Mouse (Mus musculus) embryonic facial prominence, embryonic 13.5 days (tissue): ENCODE measurements around the gene Cops7a. TPM values are rescaled to one million over a fixed set of nuclear protein-coding genes. Genes with fewer than 3 reads are reported as not detected.

Experiments used
- ATAC-seq: fragments of 200-750 bp; cut with Nextera tagmentation; 2 replicates; pipeline ENCODE4 v1.8.0; 2017; ENCODE audit warnings: low read depth; ENCODE audit not compliant: insufficient number of reproducible peaks, insufficient read depth, low FRiP score, low TSS enrichment
- H3K27ac ChIP-seq: fragments of 300-500 bp; sonication (generic); 2 replicates; pipeline ENCODE4 v1.5.1; 2015; ENCODE audit warnings: moderate library complexity, mild to moderate bottlenecking, inconsistent platforms
- H3K27me3 ChIP-seq: fragments of 300-500 bp; sonication (generic); 2 replicates; pipeline ENCODE4 v1.6.1; 2015; ENCODE audit warnings: mild to moderate bottlenecking, inconsistent platforms
- H3K36me3 ChIP-seq: fragments of 300-500 bp; sonication (generic); 2 replicates; pipeline ENCODE4 v1.6.1; 2015; ENCODE audit warnings: mild to moderate bottlenecking, inconsistent platforms
- H3K4me1 ChIP-seq: fragments of 300-500 bp; sonication (generic); 2 replicates; pipeline ENCODE4 v1.6.1; 2015; ENCODE audit warnings: inconsistent platforms
- H3K4me2 ChIP-seq: fragments of 300-500 bp; sonication (generic); 2 replicates; pipeline ENCODE4 v1.6.1; 2015; ENCODE audit warnings: moderate library complexity, mild to moderate bottlenecking, inconsistent platforms
- H3K4me3 ChIP-seq: fragments of 300-500 bp; sonication (generic); 2 replicates; pipeline ENCODE4 v1.5.1; 2015; ENCODE audit warnings: mild to moderate bottlenecking, inconsistent platforms
- H3K9ac ChIP-seq: fragments of 300-500 bp; sonication (generic); 2 replicates; pipeline ENCODE4 v1.6.1; 2015; ENCODE audit warnings: mild to moderate bottlenecking, inconsistent platforms
- H3K9me3 ChIP-seq: fragments of 300-500 bp; sonication (generic); 2 replicates; pipeline ENCODE4 v1.6.1; 2016; ENCODE audit warnings: inconsistent platforms
- WGBS: fragments of 180-500 bp; shearing (Covaris S2); methylation state at CpG from one replicate; pipeline ENCODE4 v1.1.7; 2015; ENCODE audit warnings: mixed read lengths; 5-methylcytosine and 5-hydroxymethylcytosine counted together
- polyA plus RNA-seq: library from polyadenylated mRNA; unstranded; fragments of >200 nt; fragmentation: Nextera tagmentation; extraction: Ambion mirVana; gene quantifications from 2 replicates; pipeline ENCODE4 v1.2.1, GENCODE M21; 2015

The Cops7a gene
- polyA plus RNA-seq, 1 experiment from 2014 or later = 138 TPM

DNA sequence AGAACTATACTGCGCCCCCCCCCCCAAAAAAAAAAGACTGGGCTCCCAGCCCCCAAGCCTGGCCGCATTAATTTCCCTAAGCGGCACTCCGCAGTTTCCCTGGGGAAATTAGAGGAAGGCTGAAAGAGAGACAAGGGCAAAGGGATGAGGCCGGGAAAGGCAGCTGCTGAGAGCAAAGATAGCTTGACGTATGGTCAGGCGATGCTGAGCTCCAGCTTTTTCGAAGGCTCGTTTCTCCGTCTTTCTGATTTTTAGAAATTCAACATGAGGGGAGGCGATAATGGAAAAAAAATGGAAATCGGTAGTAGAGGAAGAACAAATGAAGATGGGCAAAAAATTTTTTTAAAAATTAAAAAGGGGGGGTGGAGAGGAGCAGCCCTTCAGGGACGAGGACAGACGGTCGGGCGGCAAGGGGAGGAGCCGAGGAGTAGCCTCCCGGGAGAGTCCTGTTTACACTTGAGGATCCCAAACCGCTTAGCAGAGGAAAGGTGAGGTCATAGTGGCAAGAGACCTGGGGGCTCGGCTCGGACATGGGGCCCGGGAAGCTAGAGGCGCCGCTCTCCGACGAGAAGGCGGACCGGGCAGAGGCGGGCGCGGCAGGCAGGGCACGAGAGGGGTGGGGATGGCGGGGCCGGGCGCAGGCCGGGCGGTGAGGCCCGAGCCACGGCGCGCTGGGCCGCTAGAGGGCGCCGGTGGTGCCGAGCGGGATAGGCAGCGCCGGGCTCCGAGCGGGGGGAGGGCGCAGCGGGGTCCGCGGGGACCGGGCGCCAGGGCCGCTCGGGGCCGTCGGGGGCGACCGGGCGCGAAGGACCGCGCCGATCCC lies 48.4 kb downstream of the Cops7a start:
- peak overlapping the region; percentile 99 for H3K9ac ChIP-seq
- no peaks in the 10 kb centered on the region for H3K9me3 ChIP-seq
- WGBS = under 1% methylated on average over 53 of the region's 67 CpGs
- peaks cover 28% of the 10 kb centered on the region for H3K36me3 ChIP-seq
- H3K4me3 ChIP-seq = peak overlapping the region; percentile 91
- peaks cover 70% of the 10 kb centered on the region for H3K4me1 ChIP-seq
- peak; percentile 59 for ATAC-seq
- peak overlapping the region; percentile 91 for H3K4me2 ChIP-seq
- no peaks in the 10 kb centered on the region for H3K27me3 ChIP-seq
- H3K27ac ChIP-seq = peak overlapping the region; percentile 100

DNA sequence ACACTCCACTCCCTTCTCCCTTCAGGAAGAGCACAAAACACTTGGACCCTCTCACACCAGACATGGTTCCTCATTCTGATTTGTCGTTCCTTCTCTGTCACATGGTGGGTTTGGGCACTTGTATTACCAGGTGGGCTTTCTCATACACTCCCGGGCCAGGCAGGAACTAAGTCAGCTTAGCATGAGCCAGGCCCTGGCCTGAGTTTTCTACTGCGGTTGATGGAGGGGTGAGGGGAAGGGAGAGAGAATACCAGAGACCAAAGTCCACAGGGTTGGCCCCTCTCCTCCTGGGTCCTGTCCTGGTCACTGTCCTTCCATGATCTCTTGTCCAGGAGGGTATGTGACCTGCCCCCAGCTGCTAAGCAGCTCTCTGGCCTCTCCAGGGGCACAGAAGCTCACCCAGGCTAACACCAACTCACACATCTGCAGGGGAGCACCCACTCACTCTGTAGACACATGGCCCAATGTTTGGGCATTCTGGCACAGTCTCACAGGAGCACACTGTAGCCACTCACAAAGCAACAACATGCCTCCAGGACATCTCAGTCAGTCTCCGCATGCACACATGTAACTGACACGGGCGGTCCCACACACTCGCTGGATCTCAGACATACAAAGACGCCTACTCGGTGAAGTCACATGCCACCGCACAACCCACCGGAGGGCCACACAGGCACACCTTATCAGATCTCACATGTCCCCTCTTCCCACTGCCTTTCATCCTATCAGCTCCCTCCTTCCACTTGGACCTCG lies 49.2 kb downstream of the Cops7a start:
- H3K9ac ChIP-seq = peak overlapping the region; percentile 99
- no peak for ATAC-seq
- no peaks in the 10 kb centered on the region for H3K9me3 ChIP-seq
- peaks cover 69% of the 10 kb centered on the region for H3K4me1 ChIP-seq
- H3K27ac ChIP-seq = peak overlapping the region; percentile 100
- no peaks in the 10 kb centered on the region for H3K27me3 ChIP-seq
- 4% methylated on average over 12 of the region's 12 CpGs for WGBS
- peak overlapping the region; percentile 91 for H3K4me2 ChIP-seq
- H3K4me3 ChIP-seq = peak overlapping the region; percentile 91
- H3K36me3 ChIP-seq = peaks cover 28% of the 10 kb centered on the region

DNA sequence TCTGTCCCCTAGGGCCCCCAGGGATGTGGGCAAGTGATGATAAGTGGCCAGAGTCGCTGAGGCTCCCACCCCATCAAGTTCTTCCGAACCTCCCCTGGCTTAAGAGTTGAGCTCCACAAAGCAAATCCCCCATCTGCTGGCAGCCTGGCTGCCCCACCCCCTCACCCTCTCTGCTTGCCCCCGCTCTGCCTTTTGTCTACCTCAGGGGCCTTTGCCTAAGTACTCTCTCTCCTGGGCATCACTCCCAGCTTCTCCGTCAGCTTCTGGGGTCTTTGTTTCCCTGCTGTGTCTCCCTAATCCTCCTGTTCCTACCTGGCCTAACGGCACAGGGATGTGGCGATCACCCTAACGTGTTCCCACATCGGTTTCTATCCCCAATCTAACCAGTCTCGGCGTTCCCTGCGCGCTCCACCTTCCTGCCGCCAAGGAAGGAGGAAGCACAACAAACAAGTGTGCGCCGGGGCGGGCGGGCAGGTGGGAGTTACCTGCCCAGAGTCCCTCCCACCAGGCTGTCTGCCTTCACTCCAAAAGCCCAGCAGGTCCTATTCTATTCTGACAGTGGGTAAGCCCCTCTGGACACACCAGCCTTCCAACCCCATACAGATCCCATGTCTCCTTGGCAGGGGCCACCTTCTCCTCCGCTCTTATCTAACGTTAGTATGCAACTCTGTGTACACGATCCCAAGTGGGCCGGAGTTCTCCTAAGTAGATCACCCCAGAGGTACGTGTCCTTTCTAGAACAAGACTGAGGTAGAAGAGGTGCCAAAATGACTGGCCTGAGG lies 50.0 kb downstream of the Cops7a start:
- Histone ChIP-seq H3K9ac (peak overlapping the region; percentile 99), H3K9me3 (no peaks in the 10 kb centered on the region), H3K27ac (peak overlapping the region; percentile 100), H3K36me3 (peaks cover 28% of the 10 kb centered on the region), H3K4me3 (peak overlapping the region; percentile 91), H3K27me3 (peaks cover 7% of the 10 kb centered on the region), H3K4me1 (peaks cover 63% of the 10 kb centered on the region), H3K4me2 (peak overlapping the region; percentile 91)
- ATAC-seq = no peak
- WGBS = 13% methylated on average over 22 of the region's 22 CpGs

DNA sequence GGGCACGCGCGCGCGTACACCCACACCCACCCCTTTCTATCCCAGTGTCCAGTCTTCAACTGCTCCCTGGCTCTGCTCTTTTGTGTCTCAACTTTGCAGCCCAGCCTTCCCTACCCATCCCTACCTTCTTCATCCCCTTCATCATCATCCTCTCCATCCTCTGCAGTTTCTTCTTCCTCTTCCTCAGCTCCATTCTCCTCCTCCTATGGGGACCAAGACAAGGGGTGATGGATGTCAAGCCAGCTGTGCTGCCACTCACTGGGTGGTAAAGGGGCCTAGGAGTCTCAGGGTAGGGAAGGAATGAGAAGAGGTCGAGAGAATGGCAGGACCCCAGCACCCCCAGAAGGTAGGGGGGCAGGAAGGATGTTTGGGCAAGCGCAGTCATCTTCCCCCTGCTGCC lies 50.8 kb downstream of the Cops7a start:
- H3K9me3 ChIP-seq = no peaks in the 10 kb centered on the region
- peaks cover 66% of the 10 kb centered on the region for H3K4me1 ChIP-seq
- peak overlapping the region; percentile 100; the same call in 1 of the 2 replicates for H3K27ac ChIP-seq
- peaks cover 28% of the 10 kb centered on the region for H3K36me3 ChIP-seq
- ATAC-seq = no peak
- H3K27me3 ChIP-seq = peaks cover 13% of the 10 kb centered on the region
- H3K9ac ChIP-seq = peak overlapping the region; percentile 99; the same call in 1 of the 2 replicates
- peak overlapping the region; percentile 91 for H3K4me2 ChIP-seq
- peak overlapping the region; percentile 91; the same call in 1 of the 2 replicates for H3K4me3 ChIP-seq
- WGBS = 84% methylated on average over 7 of the region's 7 CpGs

DNA sequence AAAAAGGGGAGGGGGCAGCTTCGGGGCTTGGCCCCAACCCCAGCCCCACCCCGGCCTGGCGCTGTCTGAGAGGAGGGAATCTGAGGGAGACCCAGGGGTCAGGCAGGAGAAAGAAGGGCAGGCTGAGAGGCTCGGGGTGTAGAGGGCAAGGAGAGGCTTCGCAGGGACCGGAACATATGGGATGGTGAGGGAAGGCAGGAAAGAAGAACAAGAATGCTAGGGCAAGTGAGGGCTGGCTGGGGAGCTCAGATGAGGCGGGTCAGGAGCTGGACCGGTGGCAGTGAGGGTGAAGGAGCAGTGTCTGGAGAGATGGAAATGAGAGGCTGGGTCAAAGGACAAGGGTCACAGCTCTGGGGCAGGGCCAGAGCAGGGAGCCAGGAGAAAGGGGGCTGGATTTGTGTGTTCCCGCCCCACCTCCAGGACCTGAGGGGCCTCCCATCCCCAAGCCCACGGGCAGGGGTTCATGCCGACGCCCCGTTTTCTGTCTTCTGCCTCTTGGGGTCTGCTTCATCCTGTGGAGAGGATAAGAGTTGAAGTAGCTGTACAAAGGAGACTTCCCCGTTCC lies 51.5 kb downstream of the Cops7a start:
- Histone ChIP-seq H3K36me3 (peaks cover 28% of the 10 kb centered on the region), H3K9me3 (no peaks in the 10 kb centered on the region), H3K27me3 (peaks cover 17% of the 10 kb centered on the region), H3K4me3 (no peak overlapping the region), H3K4me1 (peaks cover 60% of the 10 kb centered on the region), H3K9ac (no peak overlapping the region), H3K4me2 (0 out of 2 replicates have a peak overlapping the region, but pooled peaks have one; percentile 2), H3K27ac (0 out of 2 replicates have a peak overlapping the region, but pooled peaks have one; percentile 11)
- WGBS = 45% methylated on average over 14 of the region's 14 CpGs
- ATAC-seq = no peak

DNA sequence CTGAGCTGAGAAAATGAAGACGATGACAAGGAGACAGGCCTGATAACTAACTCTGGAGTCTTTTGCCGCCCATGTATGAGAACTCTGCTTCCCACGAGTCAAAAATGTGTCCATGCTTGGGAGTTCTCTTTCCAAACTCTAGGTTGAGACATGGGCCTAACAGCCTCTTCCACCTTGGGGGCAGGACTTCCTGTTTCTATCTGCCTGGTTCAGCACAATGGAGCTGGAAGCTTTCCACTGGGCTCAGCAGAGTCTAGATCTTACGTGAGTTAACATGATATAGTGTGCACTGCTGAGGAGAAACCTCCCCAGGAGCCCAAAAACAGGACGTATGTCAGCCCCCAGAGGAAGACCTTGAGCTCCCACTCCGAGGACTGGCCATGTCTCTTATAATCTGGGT lies 52.1 kb downstream of the Cops7a start:
- Histone ChIP-seq H3K9me3 (no peaks in the 10 kb centered on the region), H3K4me1 (peaks cover 54% of the 10 kb centered on the region), H3K9ac (no peak overlapping the region), H3K27me3 (peaks cover 17% of the 10 kb centered on the region), H3K36me3 (peaks cover 28% of the 10 kb centered on the region), H3K4me2 (no peak overlapping the region), H3K4me3 (no peak overlapping the region), H3K27ac (peak overlapping the region; percentile 3; the same call in 1 of the 2 replicates)
- 68% methylated on average over 6 of the region's 6 CpGs for WGBS
- no peak for ATAC-seq

DNA sequence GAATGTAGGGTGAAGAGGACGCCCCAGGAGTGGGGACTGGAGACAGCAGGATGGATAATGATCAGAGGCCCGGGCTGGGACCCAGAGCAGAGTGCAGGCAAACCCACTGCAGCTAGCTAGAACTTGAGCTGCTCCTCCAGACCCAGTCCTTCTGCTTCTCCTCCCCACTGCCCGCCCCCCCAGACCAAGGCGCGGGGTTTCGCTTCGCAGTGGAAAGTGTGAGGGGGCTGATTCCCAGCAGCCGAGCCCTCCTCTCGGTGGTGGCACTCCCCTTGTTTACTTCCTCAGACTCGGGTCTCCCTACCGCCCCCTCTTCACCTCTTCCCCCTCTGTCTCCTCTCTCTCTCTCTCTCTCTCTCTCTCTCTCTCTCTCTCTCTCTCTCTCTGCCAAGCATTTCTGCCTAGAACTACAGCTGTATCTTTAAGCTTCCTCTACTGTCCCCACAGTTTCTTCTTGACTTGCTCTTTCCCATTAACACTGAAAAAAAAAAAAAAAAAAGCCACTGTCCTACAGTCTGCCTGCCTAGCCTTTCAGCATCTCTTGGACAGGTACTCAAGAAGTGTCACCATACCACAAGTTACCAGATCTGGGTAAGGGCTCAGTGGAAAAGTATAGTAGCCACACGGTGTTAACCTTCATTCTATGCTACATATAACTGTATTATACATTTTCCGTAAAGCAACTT lies 53.7 kb downstream of the Cops7a start, which contains the start of gene Lag3:
Lag3 (minus strand) TSS at position 173 of the 686 bp plus-strand sequence.
- 0 out of 2 replicates have a peak within 1 kb of the TSS, but pooled peaks have one; percentile 32 for H3K9ac ChIP-seq
- H3K9me3 ChIP-seq = no peaks in the 10 kb centered on the region
- WGBS = 20% methylated on average over 12 of the region's 13 CpGs
- H3K4me3 ChIP-seq = no peak within 1 kb of the TSS
- peaks cover 28% of the 10 kb centered on the region for H3K36me3 ChIP-seq
- peak within 1 kb of the TSS; percentile 55; the same call in 1 of the 2 replicates for H3K27ac ChIP-seq
- peaks cover 17% of the 10 kb centered on the region for H3K27me3 ChIP-seq
- peak within 1 kb of the TSS; percentile 40 for H3K4me2 ChIP-seq
- no peak for ATAC-seq
- peaks cover 52% of the 10 kb centered on the region for H3K4me1 ChIP-seq

DNA sequence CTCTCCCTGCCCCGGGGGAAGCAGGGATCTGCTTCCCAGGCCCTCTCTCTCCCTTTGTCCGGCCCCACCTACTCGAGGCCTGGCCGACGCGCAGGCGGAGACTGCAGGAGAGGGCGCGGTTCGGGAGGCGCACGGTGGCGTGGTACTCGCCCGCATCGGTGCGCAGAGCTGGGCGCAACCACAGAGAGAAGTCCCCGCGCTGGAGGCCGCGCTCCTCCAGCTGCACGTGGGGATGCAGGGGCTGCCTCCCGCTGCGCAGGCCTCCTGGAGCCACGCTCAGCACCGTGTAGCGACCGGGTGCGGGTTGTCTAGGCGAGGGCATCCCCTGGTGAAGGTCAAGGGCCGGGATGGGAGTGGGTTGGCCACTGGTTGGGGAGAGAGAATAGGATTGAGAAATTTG lies 55.3 kb downstream of the Cops7a start:
- Histone ChIP-seq H3K4me2 (peak overlapping the region; percentile 57), H3K9me3 (no peaks in the 10 kb centered on the region), H3K36me3 (peaks cover 27% of the 10 kb centered on the region), H3K4me3 (peak overlapping the region; percentile 26), H3K4me1 (peaks cover 44% of the 10 kb centered on the region), H3K27ac (no peak overlapping the region), H3K27me3 (peaks cover 17% of the 10 kb centered on the region), H3K9ac (peak overlapping the region; percentile 66)
- WGBS = 4% methylated on average over 32 of the region's 32 CpGs
- 0 out of 2 replicates have a peak, but pooled peaks have one; percentile 28 for ATAC-seq
